Mouse (Mus musculus): ENCODE measurements at regions not wholly inside any gene's neighbourhood (a gene's known extent, or its start where the extent isn't known, plus 50 kb on each side); places are given as distances from the start of the nearest gene placed in this dataset.

DNA sequence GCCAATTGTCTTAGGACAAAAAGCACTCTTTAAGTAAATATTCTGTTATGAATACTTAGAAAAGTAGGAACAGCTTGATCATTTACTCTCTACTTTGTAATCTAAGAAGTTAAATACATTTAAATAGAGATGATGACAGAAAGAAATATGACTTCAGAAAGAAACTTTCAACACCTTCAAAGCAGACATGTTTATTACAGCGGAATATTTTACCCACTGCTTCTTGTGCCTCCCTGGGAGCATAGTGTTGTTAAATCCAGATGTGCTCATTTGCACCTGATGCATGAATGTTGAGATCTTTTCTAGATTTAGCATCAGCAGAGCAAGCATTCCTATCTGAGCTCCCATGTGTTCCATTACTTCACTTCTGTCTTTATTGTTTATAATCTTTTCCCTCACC is 2912.0 kb downstream of the Poteg start:
- TF ChIP-seq CTCF (IDR thresholded peaks at IDR 0.05; ENCODE audit: low read depth) (no peak), EP300 (IDR thresholded peaks at IDR 0.05; ENCODE audit: low read depth) (no peak)
